Mouse (Mus musculus): ENCODE measurements around the gene Aff3.

DNA sequence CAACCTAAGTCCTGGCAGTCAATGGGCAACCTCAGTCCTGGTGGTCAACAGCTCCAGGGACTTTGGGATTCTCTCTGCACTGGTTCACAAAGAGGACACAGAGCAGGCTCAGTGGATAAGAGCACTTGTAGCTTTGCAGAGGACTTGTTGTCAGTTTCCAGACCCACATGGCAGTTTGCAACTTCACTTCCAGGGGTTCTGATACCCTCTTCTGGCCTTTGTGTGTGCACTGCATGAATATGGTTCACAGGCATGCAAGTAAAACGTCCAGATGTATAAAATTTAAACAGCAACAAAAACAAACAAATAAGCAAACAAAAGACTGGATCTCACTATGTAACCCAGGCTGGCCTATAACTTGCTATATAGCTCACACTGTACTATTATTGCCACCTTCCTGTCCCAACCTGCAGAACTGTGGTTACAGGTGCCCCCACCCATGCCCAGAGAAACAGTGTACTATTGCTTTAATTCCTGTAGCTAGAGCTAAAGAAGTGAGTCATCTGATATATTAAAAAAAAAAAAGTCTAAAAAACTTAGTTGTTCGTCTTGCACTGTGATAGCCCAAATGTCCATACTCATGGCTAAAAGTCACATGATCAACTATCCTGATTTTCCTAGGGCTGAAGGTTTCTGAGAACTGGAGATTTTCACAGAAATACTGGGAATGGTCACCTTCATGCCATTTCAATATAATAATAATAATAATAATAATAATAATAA lies 30.5 kb upstream of the Aff3 start:
- TF ChIP-seq EP300 (IDR thresholded peaks at IDR 0.05; ENCODE audit: insufficient read depth, low read depth, low read length), result no peak
- TF ChIP-seq POLR2A (IDR thresholded peaks at IDR 0.05; ENCODE audit: insufficient read depth, low read depth, low read length), result no peak
- no peak for TF ChIP-seq CTCF (IDR thresholded peaks at IDR 0.05)
